Mouse (Mus musculus) megakaryocyte-erythroid progenitor cell, adult 5-6 weeks (primary cell): Measurements from ENCODE around the gene Cdh4. TPM values are rescaled to one million over a fixed set of nuclear protein-coding genes. Genes with fewer than 3 reads are reported as not detected.

ENCODE experiments used
- ATAC-seq: replicated peaks from 2 replicates; pipeline ENCODE4 v1.8.0; 2016; ENCODE audit warnings: mild to moderate bottlenecking, inconsistent platforms; ENCODE audit not compliant: severe bottlenecking, poor library complexity, low FRiP score, low TSS enrichment
- total RNA-seq, 2 experiments: library from RNA; stranded (forward) in 1 of 2; stranded (reverse) in 1 of 2; fragments of 200-1000, 215-1000 nt in 1 of 2; fragments of >200 nt in 1 of 2; fragmentation: Nextera tagmentation in 1 of 2; gene quantifications; 2 replicates each; pipeline ENCODE4 v1.2.3; 2014 to 2017

Gene Cdh4
- total RNA-seq (2014; fragmentation: Nextera tagmentation), result not detected in 2 replicates
- not detected in 2 replicates for total RNA-seq (2017)

GRCm38 (mm10) chr2:179442191-179442540 is at the start of gene Cdh4:
TSS of gene Cdh4 (plus strand) at chr2:179442431.
- 0 out of 2 replicates have a peak, but pooled peaks have one; percentile 38 for ATAC-seq

DNA sequence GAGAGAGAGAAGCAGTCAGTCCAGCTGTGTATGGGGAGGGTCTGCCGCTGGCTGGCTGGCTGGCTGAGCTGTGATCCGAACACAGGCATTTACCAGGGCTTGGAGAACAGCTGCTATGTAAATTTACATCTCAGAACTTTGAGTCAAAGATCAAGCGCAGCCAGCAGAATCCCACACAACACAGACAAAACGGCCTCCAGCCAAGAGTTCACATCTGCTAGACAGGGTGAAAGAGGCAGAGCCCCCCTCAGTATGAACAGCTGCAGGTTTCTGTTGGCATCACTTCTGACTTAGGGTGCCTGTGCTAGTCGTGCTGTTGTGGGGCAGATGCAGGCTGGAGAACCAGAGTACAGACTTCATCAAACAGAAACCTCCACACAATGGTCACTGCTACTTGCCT is 46.8 kb upstream of the Cdh4 start:
- no peak for ATAC-seq

- no peak for ATAC-seq
These were observed 42.5 kb upstream of the Cdh4 start for GRCm38 (mm10) chr2:179399645-179400249.

DNA sequence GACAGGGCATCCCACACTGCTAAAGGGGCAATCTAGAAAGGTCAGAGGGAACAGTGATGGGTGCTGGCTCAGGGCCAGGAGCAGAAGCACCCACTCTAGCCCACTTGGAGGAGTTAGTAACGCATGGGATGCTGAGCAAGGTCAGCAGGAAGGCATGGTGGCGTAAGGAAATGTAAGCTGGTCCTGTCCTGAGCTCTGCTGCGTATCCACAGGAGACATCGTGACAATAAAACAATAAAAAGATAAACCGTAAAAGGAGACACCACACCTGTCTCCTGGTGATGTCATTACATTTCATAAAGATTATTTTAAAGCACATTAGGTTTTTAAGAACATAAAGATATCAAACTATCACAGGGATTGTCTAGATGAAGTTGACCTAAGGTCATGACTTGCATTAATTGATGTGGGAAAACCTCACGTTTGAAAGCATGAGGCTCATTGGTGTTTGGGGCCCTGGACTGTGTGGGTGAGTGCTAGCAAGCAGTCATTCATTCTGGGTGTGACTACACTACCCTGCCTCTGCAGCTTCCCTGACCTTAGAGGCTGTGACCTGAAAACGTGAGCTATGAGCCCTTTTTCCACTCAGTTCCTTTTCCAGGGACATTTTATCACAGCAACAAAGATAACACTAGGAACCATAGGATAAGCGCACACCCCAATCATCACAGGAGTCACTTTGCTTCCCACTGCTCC is 31.2 kb upstream of the Cdh4 start:
- no peak for ATAC-seq

GRCm38 (mm10) chr2:179412966-179413365 is 29.3 kb upstream of the Cdh4 start:
- no peak for ATAC-seq

GRCm38 (mm10) chr2:179414253-179414652 is 28.0 kb upstream of the Cdh4 start:
- no peak for ATAC-seq

- ATAC-seq, result no peak
These were observed 27.5 kb upstream of the Cdh4 start for GRCm38 (mm10) chr2:179414704-179415103.

DNA sequence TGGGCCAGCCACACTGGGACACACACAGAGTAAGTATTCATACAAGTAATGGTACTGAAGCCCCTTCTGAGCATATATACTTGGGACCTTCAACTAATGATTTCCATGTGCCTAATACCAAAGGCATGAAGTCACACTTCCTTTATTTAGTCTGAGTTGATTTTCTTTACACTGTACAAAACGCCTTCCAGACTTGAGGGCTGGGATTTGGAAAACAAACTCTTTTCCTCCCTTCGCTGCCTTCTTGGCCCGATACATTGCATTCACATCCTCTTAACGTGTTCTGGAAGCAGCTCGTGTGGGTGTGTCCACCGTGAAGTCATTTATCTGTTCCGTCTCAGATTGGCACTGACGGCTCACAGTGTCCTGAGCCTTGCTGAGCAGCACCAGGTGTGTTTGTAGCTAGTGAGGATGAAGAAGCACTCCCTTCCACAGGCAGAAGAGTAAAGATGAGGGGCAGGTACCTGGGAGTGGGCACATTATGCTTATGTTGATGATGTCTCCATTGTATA is 26.3 kb upstream of the Cdh4 start:
- ATAC-seq, result no peak

DNA sequence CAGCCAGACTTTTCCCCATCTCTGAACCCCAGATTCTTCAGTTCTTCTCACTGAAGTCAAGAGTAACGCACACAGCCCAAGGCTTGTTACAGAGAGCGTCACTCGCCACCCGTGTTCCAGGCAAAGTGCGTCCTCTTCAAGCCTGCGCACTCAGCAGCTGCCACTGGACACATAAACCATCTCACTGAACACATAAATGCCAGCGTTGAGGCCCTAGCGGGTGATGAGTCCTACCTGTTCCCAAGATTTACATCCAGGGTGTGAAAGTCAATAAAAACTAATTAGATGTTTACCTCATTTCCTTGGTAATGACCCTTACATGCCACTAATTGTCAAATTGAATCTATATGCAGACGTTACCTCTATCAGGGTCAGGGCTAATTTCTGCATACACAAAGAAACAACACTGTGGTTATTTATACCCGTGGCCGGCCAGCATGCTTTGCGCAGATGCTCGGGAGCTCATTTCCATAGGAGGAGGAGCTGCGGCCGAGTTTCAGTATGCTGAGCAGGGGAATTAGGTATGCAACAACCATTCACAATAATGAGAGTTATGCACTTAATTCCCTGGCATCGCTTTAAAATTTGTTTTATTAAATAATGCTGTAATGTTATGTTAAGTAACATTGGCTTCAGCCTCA is 25.5 kb upstream of the Cdh4 start:
- ATAC-seq, result no peak

- no peak for ATAC-seq
These were observed 16.6 kb upstream of the Cdh4 start for GRCm38 (mm10) chr2:179425602-179426001.

DNA sequence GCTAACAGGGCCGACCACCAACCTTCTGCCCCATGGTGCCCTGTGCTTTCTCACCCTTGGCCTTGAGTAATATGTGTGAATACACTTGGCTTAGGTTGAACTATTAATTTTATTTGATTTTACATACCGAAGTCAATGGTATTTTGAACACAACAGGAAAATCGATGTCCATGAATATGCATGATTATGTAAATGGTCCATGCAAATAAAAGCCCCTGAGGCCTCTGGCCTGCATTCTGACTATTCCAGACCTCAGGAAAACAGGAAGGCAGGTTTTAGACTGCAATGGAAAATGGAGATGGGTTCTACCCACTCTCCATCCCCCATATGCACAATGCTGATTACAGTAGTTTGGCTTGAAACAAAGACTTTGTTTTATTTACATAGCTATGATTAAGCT is 13.3 kb upstream of the Cdh4 start:
- no peak for ATAC-seq

DNA sequence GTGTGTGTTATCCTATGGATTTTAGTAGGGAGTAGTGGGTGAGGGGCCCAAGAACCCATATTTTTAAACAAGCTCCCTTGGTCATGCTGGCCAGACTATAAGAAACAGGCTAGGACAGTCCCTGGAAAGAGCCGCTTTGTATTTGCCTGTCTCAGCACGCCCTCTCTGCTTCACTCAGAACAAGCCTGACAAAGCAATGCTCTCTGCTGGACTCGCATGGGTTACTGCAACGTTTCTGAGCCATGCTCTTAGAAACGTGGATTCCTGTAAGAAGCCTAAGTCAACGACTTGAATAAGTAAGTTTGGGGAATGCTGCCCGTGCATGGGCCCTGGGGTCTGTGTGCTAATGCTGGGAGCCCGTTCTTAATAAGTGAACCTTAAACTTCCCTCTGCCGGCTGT is 2.1 kb upstream of the Cdh4 start:
- ATAC-seq, result no peak

GRCm38 (mm10) chr2:179441086-179441485 is 1.1 kb upstream of the Cdh4 start:
- no peak for ATAC-seq

- no peak for ATAC-seq
These were observed 514 bp upstream of the Cdh4 start for GRCm38 (mm10) chr2:179441717-179442116.

- peak; percentile 65; the same call in 1 of the 2 replicates for ATAC-seq
These were observed 452 bp downstream of the Cdh4 start for GRCm38 (mm10) chr2:179442541-179443225.

DNA sequence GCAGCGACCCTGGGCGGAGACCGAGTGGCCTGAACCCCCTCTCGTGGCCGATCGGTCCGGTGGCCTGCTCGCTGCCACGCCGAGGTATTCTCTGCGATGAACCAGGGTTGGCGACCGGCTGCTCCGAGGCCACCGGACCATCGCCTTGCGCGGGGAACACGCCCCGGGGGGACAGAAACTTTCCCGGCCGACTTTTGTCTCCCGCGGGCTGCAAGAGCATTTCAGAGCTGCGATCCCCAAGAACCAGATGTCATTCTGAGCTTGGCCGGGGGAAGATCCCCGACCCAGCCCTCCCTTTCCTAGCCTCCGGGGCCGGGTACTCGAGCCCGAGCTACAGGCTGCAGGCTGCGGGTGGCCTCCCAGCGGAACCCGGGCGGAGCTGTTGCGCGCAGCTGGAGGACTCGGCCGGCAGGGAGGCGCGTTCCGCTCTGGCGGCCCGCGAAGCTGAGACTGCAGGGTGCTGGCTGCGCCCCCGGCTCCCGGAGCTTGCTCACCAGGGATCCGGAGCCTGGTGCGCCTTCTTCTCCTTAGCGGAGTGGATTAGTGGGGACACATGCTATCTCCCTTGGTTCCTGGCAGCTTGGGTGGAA is 1.1 kb downstream of the Cdh4 start:
- no peak for ATAC-seq

- no peak for ATAC-seq
These were observed 1.7 kb downstream of the Cdh4 start for GRCm38 (mm10) chr2:179443959-179444358.

DNA sequence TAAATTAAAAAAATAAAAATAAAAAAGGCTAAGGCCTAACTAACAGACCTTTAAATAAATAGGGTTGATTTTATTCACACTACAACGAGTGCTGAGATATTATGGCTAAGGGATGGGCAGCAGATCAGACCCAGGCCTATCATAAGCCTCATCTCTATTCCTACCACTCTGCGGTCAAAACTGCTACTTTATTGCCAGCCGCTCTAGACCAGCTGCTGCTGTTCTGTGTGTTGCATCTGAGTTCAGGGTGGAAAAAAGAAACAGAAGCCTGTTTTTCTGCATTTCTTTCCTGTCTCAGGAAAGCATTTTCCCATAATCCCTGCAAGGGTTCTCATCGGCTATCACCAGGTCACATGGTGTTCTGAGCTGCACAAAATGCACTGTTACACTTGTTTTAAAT is 6.0 kb downstream of the Cdh4 start:
- no peak for ATAC-seq

GRCm38 (mm10) chr2:179449018-179449417 is 6.8 kb downstream of the Cdh4 start:
- ATAC-seq, result no peak

- no peak for ATAC-seq
These were observed 17.0 kb downstream of the Cdh4 start for GRCm38 (mm10) chr2:179459196-179459595.
